8 mouse cellular contexts compared by ENCODE assay signal in the genomic region with DNA sequence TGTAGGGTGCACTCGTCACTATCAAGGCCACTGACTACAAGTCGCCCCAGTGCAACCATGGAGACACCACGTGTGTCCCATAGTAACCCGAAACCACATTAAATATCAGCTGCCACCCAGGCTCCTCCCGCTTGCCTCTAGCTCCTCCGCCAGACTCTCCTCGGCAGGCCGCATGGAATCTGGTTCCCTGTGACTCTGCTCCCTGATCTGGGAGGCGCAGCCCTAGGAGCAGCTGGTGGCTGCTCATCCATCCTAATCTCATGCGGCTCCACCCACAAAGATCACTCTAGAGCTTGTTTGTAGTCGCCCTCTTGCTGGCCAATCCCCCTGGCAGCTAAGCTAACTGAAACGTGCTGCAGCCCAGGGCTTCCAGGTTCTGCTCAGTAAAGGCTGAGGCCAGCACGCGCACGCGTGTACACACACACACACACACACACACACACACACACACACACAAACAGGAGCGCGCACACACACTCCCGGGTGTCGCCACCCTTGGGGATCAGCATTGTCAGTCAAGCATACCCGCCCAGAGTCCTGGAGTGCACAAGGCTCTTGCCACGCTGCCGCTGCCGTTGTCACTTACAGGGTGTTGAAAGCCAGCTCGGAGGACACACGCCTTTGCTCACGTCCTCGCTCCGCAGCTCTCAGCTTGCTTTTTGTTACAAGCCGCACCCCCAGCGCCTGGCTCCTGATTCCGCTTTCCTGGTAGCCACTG.
DNase-seq lines count a peak whose midpoint lies in the region; ATAC-seq lines count a peak whose summit lies in the region.

No protein-coding gene starts in this region.

- no peaks in the 10 kb centered on the region for H3K9me3 ChIP-seq in kidney, embryonic 15.5 days (replicated peaks)
- H3K9me3 ChIP-seq in embryonic facial prominence, embryonic 14.5 days (ENCODE audit: control insufficient read depth, low read length) = no peaks in the 10 kb centered on the region

- H3K4me3 ChIP-seq in kidney, embryonic 15.5 days (replicated peaks) = peak overlapping the region; percentile 37
- H3K4me3 ChIP-seq in embryonic facial prominence, embryonic 14.5 days (ENCODE audit: low read depth, low read length) = peak overlapping the region; percentile 31

- H3K36me3 ChIP-seq in kidney, embryonic 15.5 days = no peaks in the 10 kb centered on the region
- no peaks in the 10 kb centered on the region for H3K36me3 ChIP-seq in embryonic facial prominence, embryonic 14.5 days (ENCODE audit: control insufficient read depth, insufficient read depth, low read length)

- peaks cover 16% of the 10 kb centered on the region for H3K4me1 ChIP-seq in kidney, embryonic 15.5 days
- H3K4me1 ChIP-seq in embryonic facial prominence, embryonic 14.5 days (ENCODE audit: control insufficient read depth, insufficient read depth, low read length) = no peaks in the 10 kb centered on the region; the same call in 1 of the 2 replicates

- H3K4me2 ChIP-seq in kidney, embryonic 15.5 days = peak overlapping the region; percentile 64
- peak overlapping the region; percentile 68 for H3K4me2 ChIP-seq in embryonic facial prominence, embryonic 14.5 days (ENCODE audit: low read depth, low read length)

- H3K9ac ChIP-seq in kidney, embryonic 15.5 days = no peak overlapping the region
- H3K9ac ChIP-seq in embryonic facial prominence, embryonic 14.5 days (ENCODE audit: low read depth, low read length) = peak overlapping the region; percentile 9; the same call in 1 of the 2 replicates

- under 1% methylated on average over 32 of the region's 32 CpGs for WGBS in kidney, embryonic 15.5 days
- WGBS in embryonic facial prominence, embryonic 14.5 days = under 1% methylated on average over 23 of the region's 32 CpGs

- ATAC-seq in kidney, embryonic 15.5 days (replicated peaks; ENCODE audit: low FRiP score) = peak; percentile 96
- peak; percentile 94 for ATAC-seq in embryonic facial prominence, embryonic 14.5 days (ENCODE audit: low read depth)
- no peak for ATAC-seq in activated CD4-positive, CD25-positive, alpha-beta regulatory T cell, adult 4 months

- DNase-seq in kidney, adult 11 months = no peak
- DNase-seq in embryonic facial prominence, embryonic 14.5 days (ENCODE audit: low spot score) = peak; percentile 83
- DNase-seq in heart, postnatal 4 days = peak; percentile 42
- peak; percentile 12 to 44 for DNase-seq in left cerebral cortex, adult 18-20 months (ENCODE audit: low spot score in 2 of 2)
- peak; percentile 82 for DNase-seq in mesoderm, embryonic 11.5 days (ENCODE audit: low read depth, low spot score)
- peak; percentile 14 to 30 for DNase-seq in right cerebral cortex, postnatal 36 days (ENCODE audit: low spot score in 2 of 2)

- no peaks in the 10 kb centered on the region; the same call in 1 of the 2 replicates for H3K27me3 ChIP-seq in kidney, embryonic 15.5 days
- H3K27me3 ChIP-seq in embryonic facial prominence, embryonic 14.5 days (replicated peaks; ENCODE audit: control insufficient read depth, insufficient read depth, low read length) = no peaks in the 10 kb centered on the region

- H3K27ac ChIP-seq in kidney, embryonic 15.5 days = peak overlapping the region; percentile 49; the same call in 1 of the 2 replicates
- H3K27ac ChIP-seq in embryonic facial prominence, embryonic 14.5 days (replicated peaks; ENCODE audit: low read depth, low read length) = no peak overlapping the region
